Mouse (Mus musculus): ENCODE data around the gene Asrgl1.

DNA sequence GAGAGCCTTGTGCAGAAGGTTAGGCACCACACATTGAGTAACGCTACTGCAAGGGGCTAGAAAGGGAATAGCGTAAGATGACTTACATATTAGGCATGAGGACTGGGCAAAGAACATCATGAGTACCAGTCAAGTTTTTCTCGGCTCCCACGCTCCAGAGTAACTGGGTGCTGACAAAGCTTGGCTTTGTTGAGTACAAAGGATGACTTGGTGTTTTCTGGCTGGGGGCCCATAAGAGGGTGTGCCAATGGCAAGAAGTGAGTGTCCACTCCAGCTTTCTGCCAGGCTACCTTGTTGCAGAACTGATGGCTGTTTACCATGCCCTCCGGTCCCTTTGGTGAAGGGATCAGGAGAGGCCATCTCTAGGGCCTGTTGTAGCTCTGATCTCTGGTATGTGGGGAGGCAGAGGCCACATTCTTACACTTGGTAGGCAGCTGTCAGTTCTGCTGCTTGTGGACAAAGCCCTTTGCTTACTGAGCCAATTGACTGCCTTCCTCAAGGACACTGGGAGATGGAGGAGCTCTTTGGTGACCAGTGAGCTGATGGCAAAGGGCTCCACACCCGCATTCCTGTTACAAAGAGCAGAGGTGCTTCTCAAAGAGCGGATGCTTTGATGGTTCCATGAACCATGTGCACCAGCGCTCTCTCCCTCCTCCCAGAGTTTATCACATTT is 74.1 kb downstream of the Asrgl1 start:
- TF ChIP-seq POLR2A (IDR thresholded peaks at IDR 0.05; ENCODE audit: low read depth, low read length), result no peak
- no peak for TF ChIP-seq MEF2A (IDR thresholded peaks at IDR 0.05; ENCODE audit: borderline replicate concordance, low read depth, low read length)
- no peak for TF ChIP-seq ZC3H11A (IDR thresholded peaks at IDR 0.05; ENCODE audit: low read depth, low read length)
- no peak for TF ChIP-seq CTCF (conservative IDR thresholded peaks at IDR 0.05 in 1 of 2, IDR thresholded peaks at IDR 0.05 in 1 of 2; ENCODE audit: low read depth in 2 of 2, low read length in 2 of 2)
- TF ChIP-seq USF1 (IDR thresholded peaks at IDR 0.05; ENCODE audit: low read depth, low read length), result no peak
- TF ChIP-seq TCF12 (IDR thresholded peaks at IDR 0.05; ENCODE audit: low read depth, low read length), result no peak
- no peak for TF ChIP-seq POLR2AphosphoS2 (IDR thresholded peaks at IDR 0.05; ENCODE audit: low read depth, low read length)
- no peak for TF ChIP-seq EP300 (IDR thresholded peaks at IDR 0.05; ENCODE audit: low read length)
- no peak for TF ChIP-seq UBTF (IDR thresholded peaks at IDR 0.05; ENCODE audit: low read depth, low read length)

All from CH12.LX (cell line).